Mouse (Mus musculus): ENCODE data around the gene Lrrc49.

GRCm38 (mm10) chr9:60626311-60626791 lies 61.6 kb downstream of the Lrrc49 start:
- TF ChIP-seq POLR2A (IDR thresholded peaks at IDR 0.05; ENCODE audit: control insufficient read depth, extremely low read depth, insufficient read depth, low read length, poor library complexity) (no peak), CTCF (IDR thresholded peaks at IDR 0.05; ENCODE audit: borderline replicate concordance, control insufficient read depth, extremely low read depth, insufficient read depth, low read length, poor library complexity) (no peak)

Measured in thymus, adult 2 months (tissue).